Mouse (Mus musculus) splenic B cell, adult 2 months (primary cell): Measurements from ENCODE around the gene Layn.

Source experiments
- DNase-seq: peaks from one replicate; pipeline ENCODE4 v3.0.0-alpha.2; 2011; ENCODE audit warnings: low read depth, low spot score
- H3K27me3 ChIP-seq: 2 replicates; pipeline ENCODE4 v1.6.1; 2012; ENCODE audit warnings: mild to moderate bottlenecking, low read length, moderate library complexity, mixed read lengths; ENCODE audit not compliant: control insufficient read depth, poor library complexity, insufficient read depth, severe bottlenecking
- H3K36me3 ChIP-seq: 2 replicates; pipeline ENCODE4 v1.6.1; 2012; ENCODE audit warnings: mild to moderate bottlenecking, low read length, moderate library complexity, mixed read lengths; ENCODE audit not compliant: control insufficient read depth, poor library complexity, insufficient read depth, severe bottlenecking

The Layn gene

DNA sequence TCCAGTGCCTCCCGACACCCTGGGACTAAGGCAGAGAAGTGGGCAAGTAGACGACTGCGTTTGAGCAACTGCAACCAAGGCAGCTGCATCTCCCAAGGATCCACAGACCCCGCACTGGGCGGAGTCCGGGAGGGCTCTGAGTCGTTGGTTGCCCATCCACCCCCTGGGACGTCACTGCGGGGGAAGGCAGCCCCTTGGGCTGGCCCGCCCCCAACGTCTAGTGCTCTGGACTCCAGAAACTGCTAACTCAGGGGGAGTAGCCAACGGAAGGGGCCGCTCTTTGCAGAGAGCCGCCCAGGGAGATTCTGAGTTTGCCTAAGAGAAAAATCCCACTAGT is at the start of gene Layn:
TSS of gene Layn (minus strand) at position 116 of the 337 bp plus-strand sequence.
- Histone ChIP-seq H3K27me3 (no peaks in the 10 kb centered on the region), H3K36me3 (no peaks in the 10 kb centered on the region)
- peak; percentile 11 for DNase-seq

DNA sequence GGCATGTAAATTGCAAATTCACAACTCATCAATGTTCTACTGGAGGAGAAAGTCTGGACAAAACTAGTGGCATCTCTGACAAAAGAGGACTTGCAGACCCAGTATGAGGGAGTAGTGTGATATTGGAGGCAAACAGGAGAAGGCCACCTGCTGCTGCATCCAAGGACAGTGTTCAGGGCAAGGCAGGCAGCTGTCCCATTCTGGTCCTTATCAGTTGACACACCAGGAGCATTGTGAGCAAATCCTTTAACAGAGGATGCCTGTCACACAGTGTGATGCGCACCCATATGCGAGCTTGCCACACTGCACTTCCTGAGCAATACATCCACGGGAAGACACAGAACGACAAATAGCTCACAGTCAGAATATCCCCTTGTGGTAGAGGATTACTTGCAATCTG is 37.9 kb upstream of the Layn start:
- no peaks in the 10 kb centered on the region for H3K27me3 ChIP-seq
- DNase-seq = no peak
- H3K36me3 ChIP-seq = no peaks in the 10 kb centered on the region

DNA sequence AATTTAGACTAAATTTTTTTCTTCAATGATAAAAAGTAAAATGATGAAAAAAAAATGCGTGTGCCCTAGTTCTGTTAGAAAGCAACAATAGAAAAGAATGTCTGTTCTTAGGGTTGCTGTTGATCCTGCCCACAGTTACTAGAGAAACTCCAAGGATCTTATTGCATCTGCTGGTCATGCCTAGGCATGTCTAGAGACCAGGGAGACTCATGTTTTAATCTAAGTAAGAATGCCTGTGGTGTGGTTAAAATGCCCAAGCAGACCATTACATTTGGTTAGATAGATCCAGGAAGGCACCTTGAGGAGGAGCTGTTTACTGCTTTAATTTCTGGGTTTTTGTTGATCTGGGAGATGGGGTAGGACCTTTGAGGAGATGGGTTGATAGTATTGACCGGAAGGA is 28.9 kb upstream of the Layn start:
- no peak for DNase-seq
- Histone ChIP-seq H3K36me3 (no peaks in the 10 kb centered on the region), H3K27me3 (no peaks in the 10 kb centered on the region)

DNA sequence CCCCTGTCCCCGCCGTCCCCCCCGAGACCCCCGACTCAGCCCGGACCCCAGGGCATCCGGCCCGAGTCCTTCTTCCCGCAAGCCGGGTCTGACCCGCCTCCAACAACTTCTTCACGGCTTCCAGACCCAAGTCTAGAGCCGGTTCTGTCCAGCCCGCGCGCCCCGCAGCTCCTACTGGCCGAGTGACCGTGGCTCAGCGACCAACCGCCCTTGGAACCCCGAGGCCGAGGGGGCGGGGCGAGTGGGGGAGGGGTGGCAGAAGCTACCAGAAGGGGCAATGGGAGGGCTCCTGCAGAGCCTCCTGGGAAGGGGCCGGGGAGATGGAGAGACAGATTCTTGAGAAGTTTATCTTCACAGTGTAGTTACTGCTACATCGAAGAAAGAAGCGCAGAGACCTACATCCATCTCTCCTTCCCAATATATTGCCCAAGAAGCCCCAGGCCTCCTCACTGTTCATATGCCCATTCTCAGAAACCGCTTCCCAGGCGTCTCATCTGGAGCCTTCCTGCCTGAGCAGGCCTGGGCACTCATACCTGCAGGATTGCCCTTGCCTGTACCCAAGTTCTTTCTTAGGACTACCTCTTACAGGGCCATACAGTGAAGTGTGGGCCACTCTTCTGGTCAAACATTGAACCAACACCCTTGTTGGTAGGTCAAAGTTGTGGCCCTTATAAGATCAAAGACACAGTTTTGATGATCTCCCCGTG is 27.1 kb upstream of the Layn start:
- H3K36me3 ChIP-seq = no peaks in the 10 kb centered on the region
- DNase-seq = no peak
- H3K27me3 ChIP-seq = no peaks in the 10 kb centered on the region

DNA sequence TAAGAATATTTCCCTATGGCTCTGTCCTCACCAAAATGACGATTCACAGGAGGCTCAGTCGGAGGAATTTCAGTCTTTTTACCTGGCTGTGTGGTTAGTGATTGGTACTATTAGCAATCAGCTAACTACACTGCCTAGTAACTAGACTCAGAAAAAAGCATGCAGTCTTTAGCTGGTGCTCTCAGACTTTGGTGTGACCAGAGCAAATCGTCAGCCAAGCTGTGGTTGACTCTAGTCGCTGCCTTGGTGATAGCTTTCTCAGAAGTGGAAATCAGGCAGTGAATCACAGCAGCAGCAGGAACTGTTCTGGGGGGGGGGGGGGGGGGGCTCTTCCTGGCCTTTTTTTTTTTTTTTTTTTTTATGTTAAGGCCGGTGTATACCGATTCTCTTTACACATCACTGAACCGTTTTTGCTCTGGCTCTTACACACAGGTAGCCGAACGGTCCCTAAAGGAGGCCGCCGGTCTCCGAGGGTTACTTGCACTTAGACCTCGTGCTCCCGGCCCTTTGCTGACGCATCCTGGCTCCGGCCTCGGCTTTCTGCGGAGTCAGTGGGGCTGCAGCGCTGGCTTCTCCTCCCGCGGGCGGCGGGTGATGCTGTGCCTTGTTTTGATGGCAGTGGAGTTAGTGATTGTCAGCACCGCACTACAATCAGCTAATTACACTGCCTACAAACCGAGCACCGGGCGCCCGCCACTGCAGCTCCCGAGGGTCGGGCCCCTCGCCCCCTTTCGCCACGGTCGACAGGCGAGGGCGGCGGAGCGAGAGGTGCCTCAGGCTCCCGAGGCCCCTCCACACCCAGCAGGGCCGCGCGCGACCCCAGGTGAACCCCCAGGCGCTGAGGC is 26.3 kb upstream of the Layn start:
- DNase-seq = peak; percentile 23
- Histone ChIP-seq H3K27me3 (no peaks in the 10 kb centered on the region), H3K36me3 (no peaks in the 10 kb centered on the region)

DNA sequence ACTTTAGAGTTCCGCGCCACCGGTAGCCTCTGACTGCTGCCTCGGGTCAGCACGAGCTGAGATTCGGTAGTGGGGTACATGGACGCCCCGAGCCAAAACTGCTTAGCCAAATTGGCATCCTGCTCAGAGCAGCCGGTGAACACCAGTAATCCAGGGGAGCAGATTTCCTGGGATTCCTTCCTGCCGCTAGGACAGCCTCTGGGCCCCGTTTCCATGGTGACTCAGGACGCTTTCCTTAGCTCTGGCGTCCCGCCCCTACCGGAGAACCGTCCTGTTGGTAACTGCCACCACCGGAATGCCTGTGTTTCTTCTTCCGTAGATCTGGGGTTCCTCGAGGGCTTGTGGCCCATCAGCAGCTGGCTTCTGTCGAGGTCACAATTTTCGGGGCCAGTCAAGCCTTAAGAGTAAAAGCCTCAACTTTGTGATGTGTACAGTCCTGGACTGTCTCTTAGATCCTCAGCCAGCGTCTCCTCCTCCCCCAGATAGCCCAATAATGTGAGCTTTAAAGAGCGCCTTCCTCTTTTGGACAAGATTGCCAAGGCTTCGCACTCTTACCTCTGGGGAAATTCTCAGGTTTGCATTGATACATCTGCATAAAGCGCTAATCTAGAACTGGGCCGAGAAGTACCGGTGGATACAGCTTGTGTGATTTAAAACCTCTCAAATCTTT is 25.0 kb upstream of the Layn start, which contains the start of gene 4833427G06Rik:
TSS of gene 4833427G06Rik (minus strand) at position 323 of the 670 bp plus-strand sequence.
- Histone ChIP-seq H3K27me3 (no peaks in the 10 kb centered on the region), H3K36me3 (no peaks in the 10 kb centered on the region)
- peak; percentile 9 for DNase-seq

DNA sequence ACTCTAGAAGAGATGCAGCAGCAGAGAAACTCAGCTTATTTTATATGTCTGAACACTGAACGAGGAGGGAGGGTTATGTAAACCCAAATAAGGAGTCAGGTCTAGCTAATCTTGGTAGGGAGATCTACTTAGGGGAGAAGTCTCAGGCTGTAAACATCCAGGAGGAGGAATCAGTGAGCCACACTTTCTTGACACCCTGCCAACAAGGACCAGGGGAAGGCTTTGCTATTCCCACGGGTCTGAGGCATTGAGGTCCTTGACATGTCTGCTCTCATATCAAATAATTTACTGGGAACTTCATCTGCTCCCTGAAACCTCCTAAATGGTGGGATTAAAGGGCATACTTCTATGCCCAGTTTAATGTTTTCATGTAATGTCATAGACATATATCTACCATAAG is 19.4 kb upstream of the Layn start:
- DNase-seq = no peak
- no peaks in the 10 kb centered on the region for H3K27me3 ChIP-seq
- H3K36me3 ChIP-seq = no peaks in the 10 kb centered on the region

DNA sequence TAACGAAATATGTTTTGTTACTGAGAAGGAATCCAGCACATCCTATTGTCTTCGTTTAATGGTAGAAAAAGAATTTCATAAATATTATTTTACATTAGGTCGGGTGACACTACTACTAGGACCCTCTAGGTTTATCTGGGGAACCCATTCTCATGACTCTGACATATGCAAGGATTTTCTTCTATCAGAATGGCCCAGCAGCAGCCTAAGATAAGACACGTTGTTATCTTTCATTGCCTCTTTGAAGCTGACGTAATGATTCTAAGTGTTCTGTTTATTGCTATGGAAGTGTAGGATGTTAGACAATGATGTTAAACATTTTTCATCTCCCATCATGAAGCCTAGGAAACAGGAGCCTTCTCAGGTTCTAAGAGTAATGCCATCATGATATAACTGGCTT is 16.8 kb upstream of the Layn start:
- no peaks in the 10 kb centered on the region for H3K36me3 ChIP-seq
- no peak for DNase-seq
- no peaks in the 10 kb centered on the region for H3K27me3 ChIP-seq

DNA sequence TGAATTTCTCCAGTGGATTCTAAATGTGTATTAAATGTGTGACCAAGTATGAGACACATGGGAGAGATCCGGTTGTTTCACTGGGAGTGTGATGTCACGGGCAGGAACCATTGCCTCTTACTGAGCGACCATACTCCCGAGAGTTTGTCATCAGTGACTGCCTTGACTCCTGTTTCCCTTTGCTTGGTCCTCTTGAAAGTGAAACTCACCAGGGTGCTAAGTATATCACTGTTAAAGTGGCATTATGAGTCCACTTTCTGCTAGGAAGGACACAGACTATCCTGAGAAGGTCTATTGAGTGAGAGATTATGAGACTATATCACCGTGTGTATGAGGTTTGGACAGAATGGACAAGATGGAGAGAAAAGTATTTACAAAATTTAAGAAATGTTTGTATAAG is 4.7 kb upstream of the Layn start:
- no peaks in the 10 kb centered on the region for H3K27me3 ChIP-seq
- no peaks in the 10 kb centered on the region for H3K36me3 ChIP-seq
- no peak for DNase-seq

DNA sequence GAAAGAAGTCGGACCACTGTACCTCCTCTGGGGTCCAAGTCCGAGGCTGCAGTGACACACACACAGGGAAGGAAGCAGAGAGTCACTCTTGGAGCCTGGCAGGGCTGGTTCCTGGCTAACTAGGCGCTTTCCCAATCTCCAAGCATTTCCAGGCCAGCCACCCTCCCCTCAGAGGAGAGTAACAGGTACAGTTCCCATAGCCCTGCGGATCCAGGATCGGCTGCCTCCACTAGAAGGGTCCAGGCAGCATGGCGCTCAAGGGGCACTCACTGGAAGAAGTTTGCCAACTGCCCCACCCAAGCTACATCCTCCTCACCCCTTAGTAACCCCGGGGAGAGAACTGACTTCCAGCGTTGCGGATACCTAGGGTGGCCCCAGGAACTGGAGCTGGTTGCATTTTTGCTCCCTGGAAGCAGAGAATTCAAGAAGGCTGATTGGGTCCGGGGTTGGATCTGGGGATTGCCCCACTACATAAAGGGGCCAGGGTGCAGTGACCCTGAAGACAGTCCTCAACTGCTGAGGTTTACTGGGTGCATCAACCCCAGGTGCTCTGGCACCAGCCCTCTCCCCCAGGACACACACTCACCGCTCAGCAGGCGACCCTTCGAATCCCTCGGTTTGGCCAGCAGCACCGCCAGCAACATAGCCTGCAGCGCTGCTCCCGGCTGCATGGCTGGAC is 455 bp downstream of the Layn start:
- H3K36me3 ChIP-seq = no peaks in the 10 kb centered on the region
- no peaks in the 10 kb centered on the region for H3K27me3 ChIP-seq
- DNase-seq = no peak

DNA sequence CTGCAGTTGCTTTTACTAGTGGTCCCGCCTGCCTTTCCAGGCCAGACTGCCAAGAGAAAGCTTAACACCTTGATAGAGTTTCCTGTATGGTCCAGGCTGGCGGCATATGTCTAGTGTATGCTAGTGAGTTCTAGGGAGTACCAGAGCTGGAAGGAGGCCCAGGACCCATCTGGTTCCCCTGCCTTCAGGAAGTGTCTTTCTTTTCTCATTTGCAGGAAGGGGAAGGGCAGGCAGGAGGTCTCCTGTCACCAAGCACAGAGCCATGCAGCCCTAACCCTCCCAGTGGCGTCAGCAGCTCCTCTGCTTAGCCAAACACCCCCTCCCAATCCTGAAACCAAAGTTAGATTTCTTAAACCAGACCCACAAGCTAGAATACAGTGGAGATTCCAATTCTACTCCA is 1.1 kb downstream of the Layn start:
- DNase-seq = no peak
- Histone ChIP-seq H3K36me3 (no peaks in the 10 kb centered on the region), H3K27me3 (no peaks in the 10 kb centered on the region)

DNA sequence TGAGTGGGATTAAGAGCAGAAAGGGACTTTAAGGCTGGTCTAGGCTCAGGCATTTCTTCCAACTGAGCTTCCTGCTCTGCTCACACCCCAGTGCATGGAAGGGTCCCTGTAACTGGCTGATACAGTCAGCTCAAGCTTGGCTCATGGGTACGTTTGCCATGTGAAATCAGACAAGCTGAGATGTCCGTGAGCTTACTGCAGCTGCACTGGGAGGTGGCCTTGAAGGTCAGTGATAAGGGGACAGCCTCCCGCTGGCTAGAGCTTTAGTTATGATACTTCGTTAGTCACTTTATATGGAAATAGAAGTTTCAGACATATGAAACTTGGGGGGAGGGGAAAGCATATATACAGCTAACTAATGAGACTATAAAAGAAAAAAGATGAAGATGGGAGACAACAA is 6.1 kb downstream of the Layn start:
- Histone ChIP-seq H3K36me3 (no peaks in the 10 kb centered on the region), H3K27me3 (no peaks in the 10 kb centered on the region)
- DNase-seq = no peak

DNA sequence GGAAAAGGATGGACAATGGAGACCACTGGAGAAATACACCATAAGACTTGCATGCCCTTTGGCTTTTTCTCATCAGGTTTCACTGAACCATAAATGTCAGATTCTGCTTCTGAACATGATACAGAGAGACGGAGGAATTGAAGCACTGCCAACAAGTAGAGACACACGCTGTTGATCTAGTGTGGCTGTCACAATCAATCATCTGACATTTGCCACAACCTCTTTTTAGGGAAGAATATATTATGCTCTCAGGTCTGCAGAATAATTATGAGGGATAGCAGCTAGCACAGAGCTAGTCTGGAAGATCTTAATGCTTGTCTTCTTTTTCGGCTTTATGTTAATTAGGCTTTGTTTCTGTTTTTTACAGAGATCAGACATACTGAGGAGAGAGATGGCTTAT is 8.7 kb downstream of the Layn start:
- Histone ChIP-seq H3K27me3 (no peaks in the 10 kb centered on the region), H3K36me3 (no peaks in the 10 kb centered on the region)
- DNase-seq = no peak

DNA sequence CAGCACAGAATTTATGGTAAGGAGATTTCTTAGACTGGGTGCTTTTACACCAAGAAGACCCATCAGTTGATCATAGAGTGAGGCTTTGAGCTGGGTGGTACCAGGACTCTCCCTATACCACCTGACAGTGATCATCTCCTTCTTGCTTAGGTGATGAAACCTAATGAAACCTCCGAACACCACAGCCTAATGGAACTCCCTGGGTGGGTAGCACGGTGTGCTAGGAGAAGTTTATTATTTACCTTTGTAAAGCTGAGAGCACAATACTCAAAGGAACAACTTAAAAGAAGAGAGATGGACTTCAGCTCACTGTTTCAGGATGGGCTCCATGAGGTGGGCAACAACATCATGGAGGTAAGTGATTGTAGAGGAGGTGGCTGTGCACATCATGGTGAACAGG is 16.3 kb downstream of the Layn start, which contains the start of gene Btg4:
TSS of gene Btg4 (plus strand) at position 301 of the 400 bp plus-strand sequence.
- Histone ChIP-seq H3K27me3 (no peaks in the 10 kb centered on the region), H3K36me3 (no peaks in the 10 kb centered on the region)
- no peak for DNase-seq
